Mouse (Mus musculus) limb, embryonic 13.5 days (tissue): ENCODE data around the gene Kif22. TPM values are rescaled to one million over a fixed set of nuclear protein-coding genes. Genes with fewer than 3 reads are reported as not detected.
A peak's percentile ranks its signal among the peaks of the same experiment; 100 is the strongest.

Experiments used
- ATAC-seq: fragments of 200-750 bp; cut with Nextera tagmentation; 2 replicates; pipeline ENCODE4 v1.8.0; 2017; ENCODE audit warnings: low read depth, moderate number of reproducible peaks, moderate TSS enrichment; ENCODE audit not compliant: low FRiP score
- H3K27ac ChIP-seq: fragments of 300-500 bp; sonication (generic); 2 replicates; pipeline ENCODE4 v1.5.1; 2015; ENCODE audit warnings: inconsistent platforms, mild to moderate bottlenecking, moderate library complexity
- H3K27me3 ChIP-seq: fragments of 300-500 bp; sonication (generic); 2 replicates; pipeline ENCODE4 v1.6.1; 2015; ENCODE audit warnings: mild to moderate bottlenecking, inconsistent platforms
- H3K36me3 ChIP-seq: fragments of 300-500 bp; sonication (generic); 2 replicates; pipeline ENCODE4 v1.6.1; 2015; ENCODE audit warnings: inconsistent platforms, mild to moderate bottlenecking, moderate library complexity
- H3K4me1 ChIP-seq: fragments of 300-500 bp; sonication (generic); 2 replicates; pipeline ENCODE4 v1.6.1; 2015; ENCODE audit warnings: inconsistent platforms
- H3K4me2 ChIP-seq: fragments of 300-500 bp; sonication (generic); replicated peaks from 2 replicates; pipeline ENCODE4 v1.6.1; 2015; ENCODE audit warnings: inconsistent platforms, mild to moderate bottlenecking, moderate library complexity
- H3K4me3 ChIP-seq: fragments of 300-500 bp; sonication (generic); 2 replicates; pipeline ENCODE4 v1.5.1; 2015; ENCODE audit warnings: moderate library complexity, mild to moderate bottlenecking, inconsistent platforms
- H3K9ac ChIP-seq: fragments of 300-500 bp; sonication (generic); 2 replicates; pipeline ENCODE4 v1.6.1; 2015; ENCODE audit warnings: mild to moderate bottlenecking, inconsistent platforms
- H3K9me3 ChIP-seq: fragments of 300-500 bp; sonication (generic); 2 replicates; pipeline ENCODE4 v1.6.1; 2016; ENCODE audit warnings: inconsistent platforms
- WGBS: fragments of 180-500 bp; shearing (Covaris S2); methylation state at CpG from one replicate; pipeline ENCODE4 v1.1.7; 2015; 5-methylcytosine and 5-hydroxymethylcytosine counted together
- polyA plus RNA-seq: library from polyadenylated mRNA; unstranded; fragments of >200 nt; fragmentation: Nextera tagmentation; extraction: Ambion mirVana; gene quantifications from 2 replicates; pipeline ENCODE4 v1.2.1, GENCODE M21; 2015

The Kif22 gene
- polyA plus RNA-seq, 1 experiment from 2014 or later = 118 TPM

DNA sequence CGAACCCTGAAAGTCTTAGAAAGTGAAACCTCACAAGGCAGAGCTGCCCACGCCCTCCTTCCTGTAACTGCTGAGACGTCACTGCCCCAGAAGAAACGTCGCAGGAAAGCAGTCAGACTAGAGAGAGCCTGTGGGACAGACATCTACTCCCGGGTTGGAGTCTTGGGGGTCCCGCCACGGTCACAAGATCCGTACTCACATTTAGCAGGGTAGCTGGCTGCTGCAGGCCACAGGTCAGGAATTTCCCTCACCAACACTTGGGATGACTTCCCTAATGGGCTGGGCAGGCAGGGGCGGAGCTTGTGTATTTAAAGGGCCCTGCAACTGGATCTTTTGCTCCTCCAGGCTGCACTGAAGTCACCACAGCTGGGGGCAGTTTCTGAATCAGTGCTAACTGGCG, 28.0 kb downstream of the Kif22 start, which contains the start of gene Mvp:
Mvp (minus strand) TSS at position 302 of the 400 bp plus-strand sequence.
- peaks cover 45% of the 10 kb centered on the region for H3K36me3 ChIP-seq
- WGBS = 47% methylated on average over 11 of the region's 11 CpGs
- H3K9me3 ChIP-seq = no peaks in the 10 kb centered on the region
- H3K4me1 ChIP-seq = peaks cover 42% of the 10 kb centered on the region
- peak within 1 kb of the TSS; percentile 80 for H3K4me3 ChIP-seq
- H3K27ac ChIP-seq = no peak within 1 kb of the TSS
- H3K4me2 ChIP-seq = peak within 1 kb of the TSS; percentile 98
- no peaks in the 10 kb centered on the region for H3K27me3 ChIP-seq
- ATAC-seq = no peak
- peak within 1 kb of the TSS; percentile 86 for H3K9ac ChIP-seq

DNA sequence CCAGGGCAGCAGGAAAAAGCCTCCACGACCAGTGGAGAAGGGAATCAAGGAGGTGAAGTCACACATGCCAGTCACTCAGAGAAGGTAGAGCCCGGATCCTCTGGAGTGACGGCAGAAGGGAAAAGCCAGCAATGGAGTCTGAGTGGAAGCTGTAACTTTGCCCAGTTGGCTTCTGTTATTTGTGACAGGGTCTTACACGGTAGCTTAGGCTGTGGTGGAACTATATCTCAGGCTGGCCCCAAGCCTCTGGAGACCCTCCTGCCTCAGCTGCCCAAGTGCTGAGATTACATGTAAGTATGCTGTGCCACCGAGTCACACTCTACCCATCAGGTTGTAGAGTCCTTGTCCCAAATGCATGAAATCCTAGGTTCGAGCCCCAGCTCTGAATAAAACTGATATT, 28.9 kb downstream of the Kif22 start:
- Histone ChIP-seq H3K27me3 (no peaks in the 10 kb centered on the region), H3K27ac (no peak overlapping the region), H3K4me2 (no peak overlapping the region), H3K36me3 (peaks cover 45% of the 10 kb centered on the region), H3K9me3 (no peaks in the 10 kb centered on the region), H3K4me1 (peaks cover 32% of the 10 kb centered on the region), H3K9ac (0 out of 2 replicates have a peak overlapping the region, but pooled peaks have one; percentile 2), H3K4me3 (no peak overlapping the region)
- no peak for ATAC-seq
- 92% methylated on average over 6 of the region's 6 CpGs for WGBS

DNA sequence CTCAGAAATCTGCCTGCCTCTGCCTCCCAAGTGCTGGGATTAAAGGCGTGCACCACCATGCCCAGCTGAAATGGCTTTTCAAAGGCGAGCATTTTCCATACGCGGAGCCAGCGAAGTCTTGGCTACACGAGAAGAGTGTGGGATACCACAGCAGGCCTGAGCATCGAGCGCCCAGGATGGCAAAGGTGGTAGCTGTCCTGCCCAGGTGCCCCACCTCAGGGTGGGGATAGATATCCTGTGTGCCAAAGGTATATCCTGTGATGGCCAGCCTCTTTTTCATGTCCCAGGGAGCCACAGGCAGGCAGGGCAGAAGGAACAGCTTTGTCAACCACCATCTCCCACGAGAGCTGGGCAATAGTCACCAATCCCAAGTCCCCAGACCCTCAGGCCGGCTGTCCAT, 29.4 kb downstream of the Kif22 start:
- Histone ChIP-seq H3K4me1 (peaks cover 27% of the 10 kb centered on the region), H3K4me2 (no peak overlapping the region), H3K27me3 (no peaks in the 10 kb centered on the region), H3K36me3 (peaks cover 45% of the 10 kb centered on the region), H3K27ac (no peak overlapping the region), H3K9ac (0 out of 2 replicates have a peak overlapping the region, but pooled peaks have one; percentile 13), H3K9me3 (no peaks in the 10 kb centered on the region), H3K4me3 (no peak overlapping the region)
- WGBS = 96% methylated on average over 10 of the region's 10 CpGs
- ATAC-seq = no peak

DNA sequence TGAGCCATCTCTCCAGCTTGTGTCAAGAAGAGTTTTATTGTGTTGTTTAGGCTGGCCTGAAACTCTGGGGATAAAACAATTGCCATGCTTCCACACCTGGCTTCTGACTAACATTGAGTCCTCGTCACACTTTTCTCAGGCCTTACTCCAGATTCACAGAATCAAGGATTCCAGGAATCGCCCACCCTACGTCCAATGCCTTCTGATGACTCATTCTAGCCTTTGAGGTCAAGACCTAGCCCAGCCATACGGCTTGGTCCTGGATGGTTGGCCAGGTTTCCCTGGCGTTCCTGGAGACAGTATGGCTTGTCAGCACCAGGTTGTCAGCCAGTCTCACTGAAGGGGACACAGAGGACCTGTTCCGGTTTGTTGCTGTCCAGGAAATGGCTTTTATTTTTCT, 29.9 kb downstream of the Kif22 start:
- Histone ChIP-seq H3K27me3 (no peaks in the 10 kb centered on the region), H3K4me2 (no peak overlapping the region), H3K9me3 (no peaks in the 10 kb centered on the region), H3K4me1 (peaks cover 23% of the 10 kb centered on the region), H3K36me3 (peaks cover 45% of the 10 kb centered on the region), H3K27ac (no peak overlapping the region), H3K9ac (no peak overlapping the region), H3K4me3 (no peak overlapping the region)
- ATAC-seq = no peak
- 88% methylated on average over 6 of the region's 6 CpGs for WGBS

DNA sequence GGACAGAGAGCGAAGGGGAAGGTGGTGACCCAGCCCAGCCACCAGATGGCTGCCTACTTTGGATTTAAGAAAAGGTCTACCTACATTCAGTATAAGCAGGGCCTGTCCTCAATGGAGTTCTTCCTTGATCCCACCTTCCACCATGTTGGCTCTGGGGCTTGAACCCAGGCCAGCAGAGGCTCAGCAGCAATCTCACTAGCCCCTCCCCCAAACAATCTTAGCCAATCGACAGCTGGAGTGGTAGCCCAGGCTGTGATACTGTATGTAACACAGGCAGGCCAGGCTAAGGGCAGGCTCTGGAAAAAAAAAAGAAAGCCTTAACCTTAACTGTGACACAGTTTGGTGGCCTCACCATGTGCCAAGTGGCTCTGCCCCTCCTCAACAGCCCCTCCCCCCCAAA, 30.6 kb downstream of the Kif22 start:
- Histone ChIP-seq H3K9ac (no peak overlapping the region), H3K4me2 (no peak overlapping the region), H3K4me1 (peaks cover 23% of the 10 kb centered on the region), H3K36me3 (peaks cover 45% of the 10 kb centered on the region), H3K9me3 (no peaks in the 10 kb centered on the region), H3K27ac (no peak overlapping the region), H3K4me3 (no peak overlapping the region), H3K27me3 (no peaks in the 10 kb centered on the region)
- 81% methylated on average over 2 of the region's 2 CpGs for WGBS
- ATAC-seq = no peak

DNA sequence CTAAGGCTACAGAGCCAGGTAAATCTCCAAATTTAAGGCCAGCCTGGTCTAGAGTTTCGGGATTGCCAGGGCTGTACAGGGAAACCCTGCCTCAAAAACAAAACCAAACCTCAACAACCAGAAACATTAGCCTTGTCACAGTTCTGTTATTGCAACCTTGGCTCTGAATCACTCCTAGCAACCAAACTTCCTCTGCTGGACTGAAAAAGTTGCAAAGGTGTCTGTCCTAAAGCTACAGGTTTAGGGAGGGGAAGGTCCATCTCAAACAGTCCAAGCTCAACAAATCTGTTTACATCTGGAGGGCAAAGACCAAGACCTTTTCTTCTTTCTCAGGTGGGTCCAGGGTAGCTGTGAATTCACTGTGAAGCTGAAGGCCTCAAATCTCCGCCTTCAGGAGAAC, 31.2 kb downstream of the Kif22 start:
- no peaks in the 10 kb centered on the region for H3K27me3 ChIP-seq
- no peak overlapping the region for H3K9ac ChIP-seq
- no peak for ATAC-seq
- H3K4me2 ChIP-seq = no peak overlapping the region
- H3K36me3 ChIP-seq = peaks cover 45% of the 10 kb centered on the region
- 89% methylated on average over 2 of the region's 2 CpGs for WGBS
- no peak overlapping the region for H3K27ac ChIP-seq
- no peaks in the 10 kb centered on the region for H3K9me3 ChIP-seq
- peaks cover 24% of the 10 kb centered on the region for H3K4me1 ChIP-seq
- no peak overlapping the region for H3K4me3 ChIP-seq

DNA sequence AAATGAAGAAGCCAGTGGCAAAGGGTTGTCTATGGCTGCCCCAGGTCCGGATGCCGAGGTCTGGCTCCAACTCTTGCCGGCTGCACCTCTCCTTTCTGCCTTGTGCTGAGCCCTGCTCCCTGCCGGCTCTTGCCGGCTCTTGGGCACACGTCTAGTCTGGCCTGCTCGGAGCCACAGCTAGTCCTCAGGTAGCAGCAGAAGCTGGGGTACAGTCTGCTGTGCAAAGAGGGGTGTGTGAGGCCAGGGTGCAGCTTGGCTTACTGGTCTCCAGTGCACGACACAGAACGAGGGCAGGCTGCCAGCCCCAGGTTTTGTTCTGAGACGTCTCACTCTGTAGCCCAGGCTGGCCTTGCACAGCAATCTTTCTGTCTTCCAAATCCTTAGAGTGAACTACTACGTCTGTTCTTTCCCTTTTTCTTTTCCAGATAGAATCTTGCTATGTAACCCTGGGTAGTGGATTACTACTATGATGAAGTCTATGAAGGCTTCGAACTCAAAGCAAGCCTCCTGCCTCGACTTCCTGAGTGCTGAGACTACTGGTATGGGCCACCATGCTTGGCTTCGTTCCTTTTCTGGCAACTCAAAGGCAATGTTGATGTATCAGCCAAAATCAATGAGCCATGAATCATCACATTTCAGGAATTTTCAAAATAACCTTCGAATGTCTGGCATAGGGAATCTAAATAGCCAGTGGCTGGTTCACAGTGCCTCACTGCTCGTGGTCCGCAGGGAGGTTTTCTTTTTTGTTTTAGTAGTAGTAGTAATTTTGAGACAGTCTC, 32.8 kb downstream of the Kif22 start:
- no peak overlapping the region for H3K4me3 ChIP-seq
- H3K4me1 ChIP-seq = peaks cover 11% of the 10 kb centered on the region
- no peaks in the 10 kb centered on the region for H3K27me3 ChIP-seq
- H3K36me3 ChIP-seq = peaks cover 30% of the 10 kb centered on the region
- no peak overlapping the region for H3K27ac ChIP-seq
- no peak overlapping the region for H3K4me2 ChIP-seq
- no peak overlapping the region for H3K9ac ChIP-seq
- H3K9me3 ChIP-seq = no peaks in the 10 kb centered on the region
- no peak for ATAC-seq
- WGBS = 83% methylated on average over 17 of the region's 17 CpGs

DNA sequence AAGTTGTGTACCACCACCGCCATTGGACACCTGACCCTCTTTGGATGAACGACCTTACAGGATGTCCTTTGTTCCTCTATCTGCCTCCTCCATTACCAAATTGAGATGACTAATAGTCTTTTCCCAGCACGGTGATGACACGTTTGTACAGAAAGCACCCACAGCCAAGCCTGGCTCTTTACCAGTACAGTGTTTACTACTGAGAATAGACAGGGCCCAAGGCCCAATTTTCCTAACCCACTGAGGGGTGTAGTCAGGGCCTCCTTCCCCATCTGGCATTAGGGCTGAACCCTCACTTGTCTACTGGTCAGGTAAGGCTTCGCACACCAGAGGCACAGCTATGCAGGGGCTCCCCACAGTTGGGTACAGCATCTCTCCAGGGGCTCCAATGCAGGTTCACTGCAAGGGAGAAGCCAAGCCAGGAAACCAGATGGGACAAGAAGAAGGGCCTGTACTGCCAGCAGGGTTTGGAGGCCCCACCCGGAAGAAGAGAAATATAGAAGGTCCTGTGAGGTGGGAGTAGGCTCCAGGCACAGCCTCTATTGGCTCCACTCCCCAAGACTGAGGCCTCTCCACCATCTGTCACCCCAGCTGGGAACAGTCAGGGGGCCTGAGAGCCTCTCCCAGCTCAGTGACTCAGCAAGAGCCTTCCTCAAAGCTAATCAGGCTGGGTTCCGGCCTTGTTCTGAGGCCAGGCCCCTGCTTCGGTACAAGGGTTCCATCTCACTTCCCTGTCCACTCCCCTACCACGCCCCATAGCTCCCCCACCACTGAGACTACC, 33.8 kb downstream of the Kif22 start:
- peaks cover 6% of the 10 kb centered on the region; the same call in 1 of the 2 replicates for H3K4me1 ChIP-seq
- H3K4me3 ChIP-seq = no peak overlapping the region
- H3K27ac ChIP-seq = no peak overlapping the region
- H3K27me3 ChIP-seq = no peaks in the 10 kb centered on the region
- H3K9ac ChIP-seq = peak overlapping the region; percentile 39; the same call in 1 of the 2 replicates
- H3K9me3 ChIP-seq = no peaks in the 10 kb centered on the region
- ATAC-seq = no peak
- peaks cover 19% of the 10 kb centered on the region for H3K36me3 ChIP-seq
- 67% methylated on average over 9 of the region's 9 CpGs for WGBS
- no peak overlapping the region for H3K4me2 ChIP-seq

DNA sequence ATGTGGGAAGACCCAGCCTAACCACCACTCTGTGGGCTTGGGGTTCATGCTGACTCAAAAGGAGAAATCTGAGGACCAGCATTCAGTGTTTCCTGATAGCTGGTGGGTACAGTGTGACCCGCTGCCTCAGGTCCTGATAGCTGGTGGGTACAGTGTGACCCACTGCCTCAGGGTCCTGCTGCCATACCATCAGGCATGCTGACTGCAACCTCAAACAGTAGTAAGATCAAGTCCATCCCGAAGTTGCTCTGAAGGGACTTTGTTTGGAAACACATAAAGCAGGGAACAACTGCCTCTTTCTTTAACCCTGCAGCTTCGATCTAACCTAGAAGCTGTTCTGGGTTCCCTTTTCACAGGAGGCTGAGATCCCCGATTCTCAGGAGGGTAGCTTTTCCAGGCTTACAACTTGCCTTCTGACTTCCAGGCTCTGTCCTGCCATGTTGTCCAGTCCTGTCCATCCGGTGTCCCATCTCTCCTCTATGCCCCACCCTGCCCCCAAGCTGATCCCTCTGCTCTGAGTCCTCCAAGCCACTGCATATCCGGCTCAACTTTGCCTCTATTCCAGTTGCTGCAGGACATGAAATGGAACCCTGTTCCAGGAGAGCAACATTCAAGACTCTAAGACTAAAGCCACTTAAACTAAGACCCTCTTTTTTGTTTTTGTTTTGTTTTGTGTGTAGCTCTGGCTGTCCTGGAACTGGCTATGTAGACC, 34.8 kb downstream of the Kif22 start:
- H3K27me3 ChIP-seq = no peaks in the 10 kb centered on the region
- 86% methylated on average over 6 of the region's 6 CpGs for WGBS
- no peak for ATAC-seq
- H3K4me2 ChIP-seq = no peak overlapping the region
- peaks cover 10% of the 10 kb centered on the region; the same call in 1 of the 2 replicates for H3K36me3 ChIP-seq
- no peak overlapping the region for H3K4me3 ChIP-seq
- no peaks in the 10 kb centered on the region for H3K9me3 ChIP-seq
- H3K9ac ChIP-seq = no peak overlapping the region
- no peak overlapping the region for H3K27ac ChIP-seq
- peaks cover 6% of the 10 kb centered on the region; the same call in 1 of the 2 replicates for H3K4me1 ChIP-seq

DNA sequence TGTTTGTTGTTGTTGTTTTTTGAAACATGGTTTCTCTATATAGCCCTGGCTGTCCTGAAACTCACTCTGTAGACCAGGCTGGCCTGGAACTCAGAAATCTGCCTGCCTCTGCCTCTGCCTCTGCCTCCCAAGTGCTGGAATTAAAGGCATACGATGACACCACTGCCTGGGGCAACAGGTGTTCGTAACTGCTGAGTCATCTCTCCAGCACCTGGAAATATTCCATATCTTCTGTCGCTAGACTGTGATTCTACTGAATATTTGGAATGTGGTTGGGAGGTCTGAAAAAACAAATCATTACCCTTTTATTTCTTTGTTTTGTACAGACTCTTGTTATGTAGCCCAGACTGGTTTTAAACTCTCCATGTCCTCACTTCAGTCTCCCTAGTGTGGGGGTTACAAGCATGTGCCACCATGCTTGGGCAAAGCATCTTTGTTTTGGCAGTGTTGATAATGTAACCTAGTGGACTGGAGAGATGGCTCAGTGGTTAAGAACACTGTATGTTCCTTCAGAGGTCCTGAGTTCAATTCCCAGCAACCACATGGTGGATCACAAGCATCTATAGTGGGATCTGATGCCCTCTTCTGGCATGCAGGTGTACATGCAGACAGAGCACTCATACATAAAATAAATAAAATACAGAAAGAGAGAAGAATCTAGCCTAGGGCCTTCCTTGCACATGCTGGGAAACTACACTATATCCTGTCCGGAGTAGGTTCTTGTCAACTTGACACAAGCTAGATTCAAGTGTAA, 38.0 kb downstream of the Kif22 start:
- ATAC-seq = no peak

DNA sequence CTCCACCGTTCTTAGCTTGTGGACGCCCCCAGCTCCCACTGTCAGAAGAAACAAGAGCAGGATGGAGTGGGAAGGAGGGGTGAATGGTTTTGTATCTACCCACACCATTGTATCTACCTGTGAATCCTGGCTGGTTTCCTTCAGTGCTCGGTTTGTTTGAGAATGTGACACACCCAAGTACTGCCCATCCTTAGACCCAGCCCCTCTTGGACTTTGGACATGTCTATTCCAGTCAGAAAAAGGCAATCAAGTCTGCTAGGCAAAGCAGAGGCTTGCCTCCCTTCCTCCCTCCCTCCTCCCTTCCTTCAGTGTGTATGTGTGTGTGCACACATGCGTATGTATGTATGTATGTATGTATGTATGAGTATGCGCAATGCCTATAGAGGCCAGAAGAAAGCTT, 38.7 kb downstream of the Kif22 start:
- Histone ChIP-seq H3K4me2 (no peak overlapping the region), H3K9me3 (no peaks in the 10 kb centered on the region), H3K36me3 (no peaks in the 10 kb centered on the region), H3K27me3 (no peaks in the 10 kb centered on the region), H3K9ac (no peak overlapping the region), H3K4me3 (no peak overlapping the region), H3K27ac (no peak overlapping the region), H3K4me1 (peaks cover 6% of the 10 kb centered on the region; the same call in 1 of the 2 replicates)
- ATAC-seq = no peak
- 88% methylated on average over 5 of the region's 5 CpGs for WGBS

More for the DNA sequence above, 38.0 kb downstream of the Kif22 start:
- Histone ChIP-seq H3K27me3 (no peaks in the 10 kb centered on the region), H3K4me1 (peaks cover 6% of the 10 kb centered on the region; the same call in 1 of the 2 replicates), H3K36me3 (no peaks in the 10 kb centered on the region), H3K4me3 (no peak overlapping the region), H3K9me3 (no peaks in the 10 kb centered on the region), H3K9ac (no peak overlapping the region), H3K27ac (no peak overlapping the region), H3K4me2 (no peak overlapping the region)
- 82% methylated on average over 4 of the region's 4 CpGs for WGBS
